Mouse (Mus musculus) heart, adult 11 months (tissue): ENCODE results near the gene Mrgprg.
A peak's percentile ranks its signal among the peaks of the same experiment; 100 is the strongest.

ENCODE experiments used
- DNase-seq: peaks from one replicate; pipeline ENCODE4 v3.0.0; 2022

Mrgprg gene

GRCm38 (mm10) chr7:143766893-143767292 is at the start of gene Mrgprg:
TSS of gene Mrgprg (minus strand) at chr7:143766993.
- peak; percentile 66 for DNase-seq

DNA sequence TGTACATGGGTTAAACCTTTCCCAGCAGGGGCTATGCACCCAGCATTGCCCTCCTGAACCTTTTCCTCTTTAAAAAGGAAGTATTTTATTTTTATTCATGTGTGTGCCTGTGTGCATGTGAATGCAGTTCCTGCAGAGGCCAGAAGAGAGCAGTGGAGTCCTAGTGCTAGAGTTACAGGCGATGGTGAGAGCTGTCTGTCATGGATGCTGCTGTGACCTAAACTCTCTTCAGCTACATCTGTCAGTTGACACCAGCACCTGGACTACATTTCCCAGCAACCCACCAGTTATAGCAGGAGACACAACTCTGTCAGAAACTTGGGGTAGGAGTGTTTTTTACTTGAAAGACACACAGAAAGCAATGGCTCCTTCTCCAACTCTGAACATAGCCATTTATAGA is 42.1 kb upstream of the Mrgprg start:
- DNase-seq, result no peak

GRCm38 (mm10) chr7:143805199-143805624 is 38.4 kb upstream of the Mrgprg start:
- DNase-seq, result no peak

- DNase-seq, result no peak
Observed at GRCm38 (mm10) chr7:143801195-143802065, 34.6 kb upstream of the Mrgprg start.

- no peak for DNase-seq
Observed at GRCm38 (mm10) chr7:143800770-143801169, 34.0 kb upstream of the Mrgprg start.

- no peak for DNase-seq
Observed at GRCm38 (mm10) chr7:143798783-143799182, 32.0 kb upstream of the Mrgprg start.

DNA sequence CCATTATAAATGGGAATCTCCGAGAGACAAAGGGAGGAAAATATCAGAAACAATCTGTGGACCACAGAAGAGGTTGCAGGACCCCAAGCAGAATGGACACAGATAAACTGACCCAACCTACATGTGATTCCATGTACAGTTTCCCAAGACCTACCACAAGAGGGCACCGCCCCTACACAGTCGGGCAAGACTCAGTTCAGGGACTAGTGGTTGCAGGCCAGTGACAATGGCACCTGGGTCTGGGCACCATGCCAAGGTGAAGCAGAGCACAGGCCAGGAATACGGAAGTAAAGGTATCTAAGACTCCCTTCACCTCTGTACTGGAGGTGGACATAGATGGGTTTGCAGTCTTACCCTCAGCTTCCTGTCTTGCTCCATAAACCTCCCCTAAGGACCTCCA is 26.3 kb upstream of the Mrgprg start:
- DNase-seq, result peak; percentile 92

GRCm38 (mm10) chr7:143792336-143792985 is 25.7 kb upstream of the Mrgprg start:
- DNase-seq, result no peak

- peak; percentile 99 for DNase-seq
Observed at GRCm38 (mm10) chr7:143783996-143784829, 17.4 kb upstream of the Mrgprg start, which contains the start of gene Mrgpre. TSS of gene Mrgpre (minus strand) at chr7:143784500.

GRCm38 (mm10) chr7:143783378-143783995 is 16.7 kb upstream of the Mrgprg start:
- no peak for DNase-seq

DNA sequence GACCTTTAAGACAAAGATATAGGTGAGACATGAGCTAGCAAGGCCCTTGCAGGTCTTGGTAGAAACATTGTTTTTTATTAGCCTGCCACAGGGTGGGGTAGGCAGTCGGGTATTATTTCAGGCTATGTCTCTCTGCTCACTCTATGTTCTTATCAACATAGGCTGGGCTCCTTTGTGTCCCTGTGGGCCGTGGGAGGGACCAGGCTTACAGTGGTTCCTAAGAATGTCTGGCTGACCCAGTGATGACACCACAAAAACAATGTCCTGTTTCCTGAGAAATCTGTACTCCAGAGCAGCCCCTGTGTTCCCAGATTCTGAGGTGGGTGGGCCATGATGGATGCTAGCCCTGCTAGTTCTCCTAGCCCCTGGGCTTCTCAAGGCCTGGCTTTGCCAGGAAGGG is 10.6 kb upstream of the Mrgprg start:
- DNase-seq, result peak; percentile 98

DNA sequence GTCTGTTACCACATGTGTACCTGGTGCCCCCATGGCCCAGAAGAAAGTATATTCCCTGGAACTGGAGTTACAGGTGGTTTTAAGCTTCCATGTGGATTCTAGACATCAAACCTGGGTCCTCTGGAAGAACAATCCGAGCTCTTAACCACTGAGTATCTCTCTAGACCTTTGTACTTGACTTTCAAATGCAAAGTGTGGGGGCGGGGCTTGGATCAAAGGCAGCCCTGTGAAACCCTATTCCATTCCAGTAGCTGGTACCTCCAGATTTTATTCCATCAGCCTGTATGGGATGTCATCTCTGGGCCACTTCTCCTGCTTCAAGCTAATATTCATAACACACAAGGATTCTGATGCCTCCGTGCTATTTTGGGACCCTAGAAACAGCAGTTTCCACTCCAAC is 9.3 kb upstream of the Mrgprg start:
- DNase-seq, result no peak

GRCm38 (mm10) chr7:143769461-143769860 is 2.7 kb upstream of the Mrgprg start:
- DNase-seq, result peak; percentile 85

DNA sequence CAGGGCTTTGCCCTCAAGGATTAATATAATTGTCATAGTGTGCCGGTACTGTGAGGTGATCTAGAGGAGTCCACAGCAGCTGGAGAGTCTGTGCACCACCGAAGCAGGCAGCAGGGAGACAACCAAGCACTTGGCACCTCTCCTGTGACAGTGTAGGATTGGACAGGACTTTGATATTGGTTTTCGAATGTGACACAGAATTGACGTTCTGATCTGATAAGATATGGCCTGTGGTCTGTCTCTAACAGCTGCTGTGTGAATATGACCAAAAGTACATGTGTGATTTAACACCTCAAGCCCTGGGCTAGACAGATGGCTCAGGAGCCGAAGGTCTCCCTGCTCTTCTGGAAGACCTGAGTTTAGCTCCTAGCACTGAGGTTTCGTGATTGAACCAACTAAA is 1.5 kb upstream of the Mrgprg start:
- no peak for DNase-seq

GRCm38 (mm10) chr7:143764876-143765530 is 1.8 kb downstream of the Mrgprg start:
- peak; percentile 86 for DNase-seq

DNA sequence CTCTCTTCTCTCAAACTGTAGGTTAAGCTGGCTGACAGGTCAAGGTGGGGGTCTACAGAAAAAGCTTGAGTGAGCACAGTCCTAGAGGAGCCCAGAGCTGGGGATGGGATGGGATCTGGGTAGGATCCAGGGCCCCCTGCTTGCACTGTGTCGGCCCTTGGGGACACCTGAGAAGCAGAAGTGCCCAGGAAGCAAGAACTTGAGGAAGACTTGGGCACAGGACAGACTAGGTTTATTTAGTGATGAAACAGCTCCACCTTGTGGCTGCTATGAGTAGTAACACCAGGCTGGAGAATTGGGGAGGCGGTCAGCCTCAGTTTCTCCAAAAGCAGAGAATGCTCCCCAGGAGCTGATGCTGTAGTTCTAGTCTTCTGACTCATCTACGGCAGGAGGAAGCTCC is 3.0 kb downstream of the Mrgprg start:
- DNase-seq, result peak; percentile 88

GRCm38 (mm10) chr7:143758956-143759355 is 7.8 kb downstream of the Mrgprg start:
- DNase-seq, result peak; percentile 80

DNA sequence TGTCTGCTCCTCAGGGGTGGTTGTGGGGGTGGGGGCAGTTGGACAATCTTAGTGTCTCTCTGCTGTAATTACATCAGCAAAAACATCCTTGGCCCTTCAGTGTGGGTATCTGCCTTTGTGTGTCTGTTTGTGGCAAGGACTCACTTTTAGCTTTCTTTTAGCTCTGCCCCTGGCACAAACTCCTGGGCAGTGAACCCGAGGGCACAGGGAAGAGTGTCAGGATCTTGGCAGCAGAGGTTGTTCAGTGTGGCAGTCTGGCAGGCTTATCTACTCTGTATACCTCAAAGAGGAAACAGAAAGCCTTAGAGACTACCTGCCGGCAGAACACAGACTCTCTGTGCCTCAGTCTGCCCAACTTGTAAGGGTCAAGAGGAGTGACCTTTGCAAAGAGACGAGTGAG is 9.1 kb downstream of the Mrgprg start:
- peak; percentile 86 for DNase-seq

DNA sequence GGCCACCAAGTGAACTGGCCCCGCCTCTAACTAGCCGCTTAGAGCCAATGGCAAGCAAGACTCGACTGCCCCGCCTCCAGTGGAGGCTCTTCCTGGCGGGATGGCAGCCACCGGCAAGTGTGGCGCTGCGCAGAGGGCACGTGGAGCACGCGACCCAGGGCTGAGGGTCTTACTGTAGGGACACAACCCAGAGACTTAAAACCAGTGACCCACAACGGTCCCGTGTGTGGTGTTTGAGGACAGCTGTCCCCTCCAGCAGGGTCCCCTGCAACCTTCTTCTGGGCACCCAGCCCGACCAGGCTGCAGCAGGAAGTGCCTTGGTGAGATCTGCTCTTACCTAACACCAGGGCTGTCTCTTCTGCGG is 9.8 kb downstream of the Mrgprg start:
- peak; percentile 99 for DNase-seq

GRCm38 (mm10) chr7:143756125-143757026 is 10.4 kb downstream of the Mrgprg start, which contains the start of gene Osbpl5:
TSS of gene Osbpl5 (minus strand) at chr7:143756985.
- DNase-seq, result peak; percentile 80
